Comparison of ENCODE assay signal across 8 mouse cellular contexts in genomic region chr1:171294298-171295062, GRCm38 (mm10). TPM values are rescaled to one million over a fixed set of nuclear protein-coding genes. Genes with fewer than 3 reads are reported as not detected.
A peak's percentile ranks its signal among the peaks of the same experiment; 100 is the strongest.
DNase-seq lines count a peak whose midpoint lies in the region; ATAC-seq and TF ChIP-seq lines count a peak whose summit lies in the region.

TSS of gene Ufc1 (minus strand) at chr1:171295024.

- no peaks in the 10 kb centered on the region for H3K9me3 ChIP-seq in hindbrain, embryonic 12.5 days (replicated peaks)
- no peaks in the 10 kb centered on the region for H3K9me3 ChIP-seq in lung, postnatal 0 days (ENCODE audit: low read length)

- peaks cover 24% of the 10 kb centered on the region for H3K27me3 ChIP-seq in hindbrain, embryonic 12.5 days
- H3K27me3 ChIP-seq in lung, postnatal 0 days (replicated peaks; ENCODE audit: insufficient read depth, low read length), result 0 out of 2 replicates have a peak, but pooled peaks cover 3% of the 10 kb centered on the region

- peak within 1 kb of the TSS; percentile 84 for H3K9ac ChIP-seq in hindbrain, embryonic 12.5 days
- H3K9ac ChIP-seq in lung, postnatal 0 days (replicated peaks; ENCODE audit: low read depth), result peak within 1 kb of the TSS; percentile 97

- peak within 1 kb of the TSS; percentile 75 for H3K4me2 ChIP-seq in hindbrain, embryonic 12.5 days (replicated peaks)
- peak within 1 kb of the TSS; percentile 63 for H3K4me2 ChIP-seq in lung, postnatal 0 days (replicated peaks; ENCODE audit: low read depth, low read length)

- peak within 1 kb of the TSS; percentile 76 for H3K4me3 ChIP-seq in hindbrain, embryonic 12.5 days
- H3K4me3 ChIP-seq in lung, postnatal 0 days (ENCODE audit: low read depth, low read length), result peak within 1 kb of the TSS; percentile 83

- peak; percentile 54 for TF ChIP-seq CTCF in lung, postnatal 0 days (IDR thresholded peaks at IDR 0.05)

- peak; percentile 94 for DNase-seq in NIH3T3 (ENCODE audit: low read depth)
- DNase-seq in cerebellum, postnatal 10 days, result peak; percentile 87 to 89
- DNase-seq in frontal cortex, postnatal 14 days (ENCODE audit: low spot score in 2 of 2), result peak; percentile 76 to 77
- peak; percentile 82 to 84 for DNase-seq in layer of hippocampus, postnatal 10 days (ENCODE audit: low spot score in 2 of 2)
- peak; percentile 96 for DNase-seq in lung, postnatal 0 days (ENCODE audit: low spot score)
- peak; percentile 82 for DNase-seq in ovary, postnatal 10 days (ENCODE audit: low spot score)
- DNase-seq in thymus, postnatal 0 days (ENCODE audit: low spot score), result peak; percentile 88

- H3K27ac ChIP-seq in hindbrain, embryonic 12.5 days, result peak within 1 kb of the TSS; percentile 93
- peak within 1 kb of the TSS; percentile 96 for H3K27ac ChIP-seq in lung, postnatal 0 days (ENCODE audit: low read length)

- under 1% methylated on average over 42 of the region's 42 CpGs for WGBS in hindbrain, embryonic 12.5 days
- under 1% methylated on average over 42 of the region's 42 CpGs for WGBS in lung, postnatal 0 days

- peaks cover 6% of the 10 kb centered on the region; the same call in 1 of the 2 replicates for H3K36me3 ChIP-seq in hindbrain, embryonic 12.5 days
- H3K36me3 ChIP-seq in lung, postnatal 0 days (ENCODE audit: insufficient read depth, low read length), result no peaks in the 10 kb centered on the region

- peak; percentile 82 for ATAC-seq in hindbrain, embryonic 12.5 days (ENCODE audit: low FRiP score)
- peak; percentile 92 for ATAC-seq in lung, postnatal 0 days

- peak; percentile 59 for TF ChIP-seq EP300 in lung, postnatal 0 days (IDR thresholded peaks at IDR 0.05)

- H3K4me1 ChIP-seq in hindbrain, embryonic 12.5 days, result peaks cover 9% of the 10 kb centered on the region
- H3K4me1 ChIP-seq in lung, postnatal 0 days (ENCODE audit: insufficient read depth, low read depth, low read length), result peaks cover 5% of the 10 kb centered on the region; the same call in 1 of the 2 replicates

RNA-seq across cellular contexts. Expression of gene Ufc1, which starts in this region (rescaled TPM):
- 106 and 108 TPM in 2 replicates for polyA plus RNA-seq in hindbrain, embryonic 12.5 days (2016; fragmentation: Nextera tagmentation; extraction: Ambion mirVana)
- total RNA-seq in layer of hippocampus, postnatal 10 days (2021), result 100 to 1,000 TPM; 102 to 114 TPM
- polyA plus RNA-seq in lung, postnatal 0 days (2015; fragmentation: Nextera tagmentation; extraction: Ambion mirVana), result 95.4 and 100 TPM in 2 replicates
- 109 and 111 TPM in 2 replicates for polyA plus RNA-seq in thymus, postnatal 0 days (2015; fragmentation: Nextera tagmentation; extraction: Ambion mirVana)

Comparison
In these comparisons a context has a peak if more than half of its experiments do, and no peak if none do; other contexts are left out.
1. Peak in every context shown above with its lines: DNase-seq, ATAC-seq, H3K4me3 ChIP-seq and H3K27ac ChIP-seq.